In the genomic region with DNA sequence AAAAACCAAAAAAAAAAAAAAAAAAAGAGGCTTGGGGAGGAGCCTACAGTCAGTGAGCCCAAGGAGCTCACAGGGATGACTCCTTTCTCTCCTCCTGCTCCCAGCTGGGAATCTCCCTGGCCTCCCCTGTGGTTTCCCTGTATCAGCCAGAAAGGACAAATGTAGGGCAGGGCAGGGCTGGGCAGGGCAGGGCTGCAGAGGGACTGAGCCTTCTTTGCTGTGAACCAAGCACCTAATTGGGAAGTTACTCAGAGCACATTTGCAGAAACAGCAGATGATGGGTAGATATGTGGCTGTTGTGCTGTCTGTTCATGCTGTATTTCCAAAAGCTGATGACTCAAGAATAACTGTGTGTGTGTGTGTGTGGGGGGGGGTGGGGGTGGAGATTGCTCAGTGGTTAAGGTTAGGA, we compare ENCODE assay signal across 24 mouse cellular contexts. TPM values are rescaled to one million over a fixed set of nuclear protein-coding genes. Genes with fewer than 3 reads are reported as not detected.
A peak's percentile ranks its signal among the peaks of the same experiment; 100 is the strongest.
DNase-seq lines count a peak whose midpoint lies in the region; ATAC-seq and TF ChIP-seq lines count a peak whose summit lies in the region.
"Had no signal": no experiment of that assay in that cellular context is flagged by ENCODE, and none has a peak within 500 bp of the region (broad histone marks: within the 10 kb centered on the region; RNA-seq: fewer than 3 reads in every experiment).

No protein-coding gene starts in this region.

- CTCF ChIA-PET in Patski (lab: Charles Lee), result interaction anchor here (1.0 to 8.7 kb wide), 2 partner anchors 10 to 20 kb away, joined by 5 to 113 read pairs; a partner anchor contains a TSS

- TF ChIP-seq POLR2A in testis, adult 2 months (IDR thresholded peaks at IDR 0.05; ENCODE audit: control insufficient read depth, low read depth, low read length), result no peak

- peak overlapping the region; percentile 41 for H3K4me3 ChIP-seq in testis, adult 2 months (ENCODE audit: control insufficient read depth, low read depth, low read length)
- no peak overlapping the region for H3K4me3 ChIP-seq in embryonic facial prominence, embryonic 10.5 days
- H3K4me3 ChIP-seq: embryonic facial prominence, embryonic 12.5 days; liver, embryonic 12.5 days had no signal

- POLR2A ChIA-PET in Patski (lab: Charles Lee), result no interaction called here

- no peaks in the 10 kb centered on the region for H3K9me3 ChIP-seq in embryonic facial prominence, embryonic 10.5 days
- H3K9me3 ChIP-seq: embryonic facial prominence, embryonic 12.5 days; G1E; liver, embryonic 12.5 days had no signal

- no peaks in the 10 kb centered on the region for H3K36me3 ChIP-seq in testis, adult 2 months (ENCODE audit: control insufficient read depth, insufficient read depth, low read length)
- no peaks in the 10 kb centered on the region for H3K36me3 ChIP-seq in embryonic facial prominence, embryonic 10.5 days (replicated peaks)
- H3K36me3 ChIP-seq: embryonic facial prominence, embryonic 12.5 days; G1E; liver, embryonic 12.5 days had no signal

- DNase-seq in testis, postnatal 14 days (ENCODE audit: low spot score), result no peak
- no peak for DNase-seq in Patski (ENCODE audit: low read depth, low spot score)
- DNase-seq in induced T-regulatory cell, adult 2 months (ENCODE audit: low read depth), result peak; percentile 76
- no peak for DNase-seq in lung, postnatal 10 days
- DNase-seq in urinary bladder, adult 18-20 months (ENCODE audit: low spot score in 2 of 2), result no peak
- DNase-seq in adrenal gland, postnatal 4 days (ENCODE audit: low spot score in 2 of 2), result no peak
- no peak for DNase-seq in embryonic facial prominence, embryonic 10.5 days (ENCODE audit: low spot score)
- DNase-seq: cerebellum, postnatal 10 days; kidney, adult 8-10 months; lung, postnatal 14 days; midbrain, embryonic 14.5 days had no signal

- peak; percentile 37 for ATAC-seq in Patski
- ATAC-seq: liver, embryonic 12.5 days had no signal

- H3K27me3 ChIP-seq in testis, adult 2 months (ENCODE audit: control insufficient read depth, insufficient read depth, low read length), result no peaks in the 10 kb centered on the region
- no peaks in the 10 kb centered on the region for H3K27me3 ChIP-seq in Patski
- peaks cover 11% of the 10 kb centered on the region; the same call in 1 of the 2 replicates for H3K27me3 ChIP-seq in embryonic facial prominence, embryonic 10.5 days (replicated peaks; ENCODE audit: low read depth, poor library complexity, severe bottlenecking)
- H3K27me3 ChIP-seq: embryonic facial prominence, embryonic 12.5 days had no signal

- H3K27ac ChIP-seq in testis, adult 2 months (ENCODE audit: control insufficient read depth, insufficient read depth, low read depth, low read length), result no peak overlapping the region
- H3K27ac ChIP-seq in embryonic facial prominence, embryonic 10.5 days (replicated peaks), result no peak overlapping the region
- H3K27ac ChIP-seq: embryonic facial prominence, embryonic 12.5 days; hindbrain, embryonic 14.5 days; liver, embryonic 12.5 days had no signal

- peaks cover 2% of the 10 kb centered on the region; the same call in 1 of the 2 replicates for H3K4me1 ChIP-seq in testis, adult 2 months (ENCODE audit: control insufficient read depth, insufficient read depth, low read length)
- H3K4me1 ChIP-seq in embryonic facial prominence, embryonic 10.5 days, result peaks cover 17% of the 10 kb centered on the region
- H3K4me1 ChIP-seq: embryonic facial prominence, embryonic 12.5 days had no signal

- in situ Hi-C loops in Patski (cut with MboI; ENCODE audit: low pct_unique_long_range_greater_than_20kb), result no loop called here

- TF ChIP-seq CTCF in testis, adult 2 months (IDR thresholded peaks at IDR 0.05; ENCODE audit: control insufficient read depth, insufficient read depth, insufficient replicate concordance, low read depth, low read length), result no peak
- no peak for TF ChIP-seq CTCF in Patski (IDR thresholded peaks at IDR 0.05)

RNA-seq across cellular contexts. Expression of a gene that starts 5.6 kb away (rescaled TPM):
- 108 and 114 TPM in 2 replicates for polyA plus RNA-seq in testis, adult 2 months (2012; rRNA removed)
- 0.18 TPM for polyA plus RNA-seq in Patski (2021)
- total RNA-seq in adrenal gland, postnatal 4 days (2021), result 1 to 10 TPM in 1 of 2 experiments, under 1 TPM in 1; 0.54 to 1.2 TPM
- polyA plus RNA-seq in embryonic facial prominence, embryonic 10.5 days (2016; fragmentation: Nextera tagmentation; extraction: Ambion mirVana), result 0.92 and 1.3 TPM in 2 replicates
- total RNA-seq: adrenal gland, adult 18-20 months; gastrocnemius, postnatal 4 days had no signal
- polyA plus RNA-seq: G1E; liver, embryonic 12.5 days; neural tube, embryonic 11.5 days had no signal

RNA-seq across cellular contexts. Expression of a gene that starts 19.4 kb away (rescaled TPM):
- 6.9 and 7.0 TPM in 2 replicates for polyA plus RNA-seq in testis, adult 2 months (2012; rRNA removed)
- 1.4 TPM for polyA plus RNA-seq in Patski (2021)
- total RNA-seq in adrenal gland, postnatal 4 days (2021), result 1 to 10 TPM; 1.8 to 2.0 TPM
- polyA plus RNA-seq in embryonic facial prominence, embryonic 10.5 days (2016; fragmentation: Nextera tagmentation; extraction: Ambion mirVana), result 1.7 and 2.3 TPM in 2 replicates

RNA-seq across cellular contexts. Expression of a gene that starts 29.3 kb away (rescaled TPM):
- 1.5 and 2.1 TPM in 2 replicates for polyA plus RNA-seq in testis, adult 2 months (2012; rRNA removed)
- not detected for polyA plus RNA-seq in Patski (2021)
- total RNA-seq in adrenal gland, postnatal 4 days (2021), result not detected
- 0.20 and 0.36 TPM in 2 replicates for polyA plus RNA-seq in embryonic facial prominence, embryonic 10.5 days (2016; fragmentation: Nextera tagmentation; extraction: Ambion mirVana)
- total RNA-seq: adrenal gland, adult 18-20 months; G1E; gastrocnemius, postnatal 4 days; layer of hippocampus, adult 8-10 months; left cerebral cortex, postnatal 25 days had no signal
- polyA plus RNA-seq: forebrain, embryonic 11.5 days; G1E; heart, postnatal 0 days; hindbrain, embryonic 14.5 days; liver, embryonic 12.5 days; midbrain, embryonic 14.5 days; neural tube, embryonic 11.5 days; stomach, embryonic 16.5 days had no signal

Comparison
In these comparisons a context has a peak if more than half of its experiments do, and no peak if none do; other contexts are left out.
1. RNA of a gene that starts 5.6 kb away (polyA plus RNA-seq): 108 to 114 TPM in testis, adult 2 months; 0.92 to 1.3 TPM in embryonic facial prominence, embryonic 10.5 days and 0.18 TPM in Patski (single experiment); every median in the first group is over 10 times any median in the second.